Mouse (Mus musculus): ENCODE measurements at regions not wholly inside any gene's neighbourhood (a gene's known extent, or its start where the extent isn't known, plus 50 kb on each side); places are given as distances from the start of the nearest gene placed in this dataset.

GRCm38 (mm10) chr5:73918011-73918410, 150.2 kb downstream of the Usp46 start:
- in situ Hi-C loops (cut with MboI; ENCODE audit: low sequenced_read_pairs), result no loop called here

- in situ Hi-C loops (cut with MboI; ENCODE audit: low sequenced_read_pairs), result no loop called here
These were observed 148.3 kb downstream of the Usp46 start for GRCm38 (mm10) chr5:73919936-73920335.

- in situ Hi-C loops (cut with MboI; ENCODE audit: low sequenced_read_pairs), result no loop called here
These were observed 140.7 kb downstream of the Usp46 start for GRCm38 (mm10) chr5:73927534-73927933.

GRCm38 (mm10) chr5:73928691-73929090, 139.5 kb downstream of the Usp46 start:
- in situ Hi-C loops (cut with MboI; ENCODE audit: low sequenced_read_pairs), result no loop called here

- in situ Hi-C loops (cut with MboI; ENCODE audit: low sequenced_read_pairs), result no loop called here
These were observed 138.0 kb downstream of the Usp46 start for GRCm38 (mm10) chr5:73930205-73930604.

GRCm38 (mm10) chr5:73937799-73938198, 130.4 kb downstream of the Usp46 start:
- in situ Hi-C loops (cut with MboI; ENCODE audit: low sequenced_read_pairs), result no loop called here

- in situ Hi-C loops (cut with MboI; ENCODE audit: low sequenced_read_pairs), result no loop called here
These were observed 129.8 kb downstream of the Usp46 start for GRCm38 (mm10) chr5:73938450-73938849.

GRCm38 (mm10) chr5:73942950-73943349, 125.3 kb downstream of the Usp46 start:
- in situ Hi-C loops (cut with MboI; ENCODE audit: low sequenced_read_pairs), result no loop called here

- in situ Hi-C loops (cut with MboI; ENCODE audit: low sequenced_read_pairs), result no loop called here
These were observed 122.6 kb downstream of the Usp46 start for GRCm38 (mm10) chr5:73945671-73946070.

GRCm38 (mm10) chr5:73946164-73946563, 122.1 kb downstream of the Usp46 start:
- in situ Hi-C loops (cut with MboI; ENCODE audit: low sequenced_read_pairs), result no loop called here

- in situ Hi-C loops (cut with MboI; ENCODE audit: low sequenced_read_pairs), result no loop called here
These were observed 120.0 kb downstream of the Usp46 start for GRCm38 (mm10) chr5:73948031-73948899.
